In genomic region chr10:121390602-121391001, GRCm38 (mm10) we compare ENCODE assay signal across 20 mouse cellular contexts. TPM values are rescaled to one million over a fixed set of nuclear protein-coding genes. Genes with fewer than 3 reads are reported as not detected.
DNase-seq lines count a peak whose midpoint lies in the region; ATAC-seq and TF ChIP-seq lines count a peak whose summit lies in the region.
"Had no signal": no experiment of that assay in that cellular context is flagged by ENCODE, and none has a peak within 500 bp of the region (broad histone marks: within the 10 kb centered on the region; RNA-seq: fewer than 3 reads in every experiment).

No protein-coding gene starts in this region.

- H3K9me3 ChIP-seq in lung, embryonic 16.5 days (ENCODE audit: control insufficient read depth, low read length): no peaks in the 10 kb centered on the region
- no peaks in the 10 kb centered on the region for H3K9me3 ChIP-seq in lung, postnatal 0 days (ENCODE audit: low read length)
- H3K9me3 ChIP-seq: G1E had no signal

- peaks cover 18% of the 10 kb centered on the region for H3K4me1 ChIP-seq in lung, embryonic 16.5 days (replicated peaks; ENCODE audit: control insufficient read depth, insufficient read depth, low read length)
- H3K4me1 ChIP-seq in lung, postnatal 0 days (ENCODE audit: insufficient read depth, low read depth, low read length): no peaks in the 10 kb centered on the region

- no peaks in the 10 kb centered on the region for H3K27me3 ChIP-seq in lung, embryonic 16.5 days (ENCODE audit: control insufficient read depth, insufficient read depth, low read depth, low read length)
- H3K27me3 ChIP-seq in lung, postnatal 0 days (replicated peaks; ENCODE audit: insufficient read depth, low read length): no peaks in the 10 kb centered on the region
- H3K27me3 ChIP-seq: CH12.LX, Patski had no signal

- ATAC-seq in lung, embryonic 16.5 days (ENCODE audit: low read depth): no peak
- ATAC-seq in lung, postnatal 0 days: peak; percentile 62
- ATAC-seq: activated CD4-positive, CD25-positive, alpha-beta regulatory T cell, adult 4 months; CD4-positive, CD25-positive, alpha-beta regulatory T cell, adult 4 months; Patski had no signal

- H3K27ac ChIP-seq in lung, embryonic 16.5 days (ENCODE audit: low read length): no peak overlapping the region
- H3K27ac ChIP-seq in lung, postnatal 0 days (ENCODE audit: low read length): no peak overlapping the region

- no peak for TF ChIP-seq CTCF in lung, postnatal 0 days (IDR thresholded peaks at IDR 0.05)

- H3K4me2 ChIP-seq in lung, embryonic 16.5 days (ENCODE audit: low read depth, low read length): no peak overlapping the region
- no peak overlapping the region for H3K4me2 ChIP-seq in lung, postnatal 0 days (replicated peaks; ENCODE audit: low read depth, low read length)

- H3K36me3 ChIP-seq in lung, embryonic 16.5 days (ENCODE audit: control insufficient read depth, insufficient read depth, low read length): peaks cover 24% of the 10 kb centered on the region
- peaks cover 33% of the 10 kb centered on the region for H3K36me3 ChIP-seq in lung, postnatal 0 days (ENCODE audit: insufficient read depth, low read length)

- no peak overlapping the region for H3K4me3 ChIP-seq in lung, embryonic 16.5 days (ENCODE audit: low read length)
- no peak overlapping the region for H3K4me3 ChIP-seq in lung, postnatal 0 days (ENCODE audit: low read depth, low read length)

- 53% methylated on average over 10 of the region's 10 CpGs for WGBS in lung, embryonic 16.5 days
- WGBS in lung, postnatal 0 days: 52% methylated on average over 10 of the region's 10 CpGs

- 0 out of 2 replicates have a peak, but pooled peaks have one; percentile 16 for TF ChIP-seq EP300 in lung, postnatal 0 days (IDR thresholded peaks at IDR 0.05)

- H3K9ac ChIP-seq in lung, embryonic 16.5 days (ENCODE audit: low read length): peak overlapping the region; percentile 10; the same call in 1 of the 2 replicates
- no peak overlapping the region for H3K9ac ChIP-seq in lung, postnatal 0 days (replicated peaks; ENCODE audit: low read depth)

- no peak for DNase-seq in lung, postnatal 14 days
- peak; percentile 76 for DNase-seq in lung, postnatal 0 days (ENCODE audit: low spot score)
- no peak for DNase-seq in lung, postnatal 10 days
- DNase-seq: adrenal gland, adult 2 months; adrenal gland, adult 8-10 months; adrenal gland, postnatal 10 days; adrenal gland, postnatal 14 days; adrenal gland, postnatal 25 days; adrenal gland, postnatal 36 days; B cell, adult 2 months; cerebellum, adult 11 months; cerebellum, adult 11-12 months; cerebellum, adult 18-20 months had no signal

RNA-seq across cellular contexts. Expression of gene Gns, which starts 25.7 kb away (rescaled TPM):
- 38.2 and 38.8 TPM in 2 replicates for polyA plus RNA-seq in lung, embryonic 16.5 days (2015; fragmentation: Nextera tagmentation; extraction: Ambion mirVana)
- 40.8 and 41.4 TPM in 2 replicates for polyA plus RNA-seq in lung, postnatal 0 days (2015; fragmentation: Nextera tagmentation; extraction: Ambion mirVana)

RNA-seq across cellular contexts. Expression of gene Tbc1d30, which starts 39.5 kb away (rescaled TPM):
- polyA plus RNA-seq in lung, embryonic 16.5 days (2015; fragmentation: Nextera tagmentation; extraction: Ambion mirVana): 2.8 and 3.0 TPM in 2 replicates
- 4.2 and 4.4 TPM in 2 replicates for polyA plus RNA-seq in lung, postnatal 0 days (2015; fragmentation: Nextera tagmentation; extraction: Ambion mirVana)
- polyA plus RNA-seq: C2C12, G1E had no signal
